Mouse (Mus musculus): ENCODE data around the gene Mpp6.

GRCm38 (mm10) chr6:50222351-50222750 lies 112.3 kb downstream of the Mpp6 start:
- no peak for TF ChIP-seq CTCF (IDR thresholded peaks at IDR 0.05; ENCODE audit: low read depth, low read length)
- TF ChIP-seq POLR2A (IDR thresholded peaks at IDR 0.05; ENCODE audit: insufficient read depth, low read length) = no peak
- no peak for TF ChIP-seq EP300 (IDR thresholded peaks at IDR 0.05; ENCODE audit: insufficient read depth, low read depth, low read length)
